Mouse (Mus musculus) thymus, adult 18-20 months (tissue): ENCODE measurements around the gene Fgf9.

Source experiments
- DNase-seq, 2 experiments: peaks; one replicate each; pipeline ENCODE4 v3.0.0; 2022; ENCODE audit warnings: mixed read lengths in 2 of 2

The Fgf9 gene

DNA sequence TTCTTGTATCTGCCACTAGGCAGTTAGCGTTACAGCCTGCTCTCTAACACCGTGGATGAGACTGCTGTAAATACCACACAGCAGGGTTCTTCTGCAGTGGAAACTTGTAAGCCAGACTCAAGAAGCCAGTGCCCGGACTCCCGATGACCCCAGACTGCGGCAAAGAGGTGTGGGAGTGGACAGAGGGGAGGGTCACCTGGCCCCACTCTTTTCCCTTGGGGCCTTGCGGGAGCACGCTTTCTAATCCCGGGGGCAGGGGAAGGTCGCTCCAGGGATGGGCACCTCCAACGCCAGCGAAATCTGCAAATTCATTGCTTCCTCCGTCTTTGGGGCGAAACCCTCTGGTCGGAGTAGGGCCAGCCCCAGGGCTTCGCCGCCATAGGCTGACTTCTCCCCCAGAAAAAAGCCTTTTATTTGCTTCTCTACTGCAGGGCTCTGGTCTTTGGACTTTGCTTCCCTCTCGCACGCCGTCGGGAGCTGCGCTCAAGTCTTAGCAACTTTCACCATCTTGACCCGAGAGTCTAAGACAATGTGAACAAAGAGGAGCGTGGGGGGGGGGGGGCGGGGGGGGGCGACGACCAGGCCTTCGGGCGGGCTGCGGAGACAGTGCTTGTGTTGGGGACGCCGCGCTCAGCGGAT, at the start of gene Fgf9:
Fgf9 (plus strand) TSS at position 67 of the 639 bp plus-strand sequence.
- DNase-seq: no peak

DNA sequence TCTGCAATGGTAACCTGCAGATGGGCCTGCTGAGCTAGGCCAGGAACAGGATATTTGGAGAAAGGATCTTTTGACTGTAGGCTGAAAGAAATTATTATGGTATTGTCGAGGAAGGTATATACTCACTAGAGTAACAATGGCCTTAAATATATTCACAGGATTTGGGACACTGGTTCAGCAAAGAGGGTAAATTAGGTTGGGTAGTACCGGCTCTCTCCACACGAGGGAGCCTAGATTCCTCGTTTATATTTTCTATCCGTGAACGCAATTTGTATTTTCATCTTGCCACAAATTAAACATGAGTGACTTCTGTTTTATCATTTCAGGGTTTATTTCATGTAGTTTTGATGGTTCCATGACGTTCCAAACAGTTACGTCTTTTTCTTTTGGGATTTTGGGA, 35.8 kb upstream of the Fgf9 start:
- DNase-seq: no peak

GRCm38 (mm10) chr14:58036174-58036573, 34.2 kb upstream of the Fgf9 start:
- no peak for DNase-seq

DNA sequence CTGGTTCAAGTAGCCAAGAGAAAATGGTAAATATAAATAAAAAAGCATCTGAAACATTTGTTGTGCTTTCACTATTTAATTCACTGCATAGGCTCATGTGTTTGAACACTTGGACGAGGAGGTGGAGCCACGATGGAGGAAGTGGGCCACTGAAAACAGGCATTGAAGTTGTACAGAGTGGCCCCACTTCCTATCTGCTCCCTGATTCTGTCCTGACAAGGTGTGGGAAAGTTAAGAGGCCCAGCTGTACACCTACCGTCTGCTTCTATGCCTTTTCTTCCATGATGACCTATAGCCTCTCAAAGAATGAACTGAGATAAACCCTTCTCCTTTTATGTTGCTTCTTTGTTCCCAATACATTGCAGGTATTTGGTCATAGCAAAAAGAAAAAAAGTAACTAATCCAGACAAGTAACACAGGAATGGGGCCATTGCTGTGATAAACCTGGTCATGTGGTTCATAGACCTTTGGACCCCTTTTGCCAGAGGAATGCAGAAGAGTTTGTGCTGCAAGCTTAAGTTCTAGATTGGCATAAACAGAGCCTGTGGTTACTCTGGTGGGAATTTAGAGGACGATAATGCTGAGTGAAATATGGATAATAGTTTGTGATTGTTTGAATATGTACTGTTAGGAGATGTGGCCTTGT, 23.6 kb upstream of the Fgf9 start:
- DNase-seq: no peak

DNA sequence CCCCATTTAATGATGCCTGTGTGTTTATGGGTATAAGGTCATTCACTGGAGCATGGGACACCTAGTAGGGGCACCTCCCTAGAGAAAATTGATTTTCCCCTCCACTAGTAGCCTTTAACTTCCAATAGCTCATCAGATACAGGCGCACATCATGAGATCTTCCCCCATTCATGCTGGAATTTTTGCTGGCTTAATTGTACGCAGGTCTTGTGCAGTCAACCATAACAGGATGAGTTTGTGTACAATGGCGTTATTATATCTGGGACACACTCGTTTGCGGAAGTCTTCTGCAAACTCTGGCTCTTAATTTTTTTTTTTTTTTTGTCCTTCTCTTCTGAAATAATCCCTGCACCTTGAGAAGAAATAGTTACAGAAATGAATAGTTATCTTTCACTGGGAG, 19.7 kb upstream of the Fgf9 start:
- no peak for DNase-seq

DNA sequence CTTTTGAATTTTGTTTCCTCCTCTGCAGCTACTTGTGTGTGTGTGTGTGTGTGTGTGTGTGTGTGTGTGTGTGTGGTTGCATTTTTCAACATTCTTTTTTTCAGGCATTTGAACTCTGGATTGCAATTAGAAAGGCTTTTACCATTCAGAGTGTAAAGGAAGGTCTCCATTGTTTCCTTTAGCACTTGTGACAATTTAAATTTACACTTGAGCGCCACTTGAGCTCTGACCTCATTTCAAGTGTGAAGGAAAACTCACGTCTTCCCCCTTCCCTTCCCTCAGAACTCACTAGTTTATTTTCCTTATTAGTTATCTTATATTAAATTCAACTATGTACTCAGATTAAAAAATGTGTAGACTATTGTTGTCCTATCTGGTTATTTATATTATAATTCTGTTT, 2.8 kb upstream of the Fgf9 start:
- no peak for DNase-seq

- no peak for DNase-seq
Observed at GRCm38 (mm10) chr14:58068641-58069040, 1.7 kb upstream of the Fgf9 start.

DNA sequence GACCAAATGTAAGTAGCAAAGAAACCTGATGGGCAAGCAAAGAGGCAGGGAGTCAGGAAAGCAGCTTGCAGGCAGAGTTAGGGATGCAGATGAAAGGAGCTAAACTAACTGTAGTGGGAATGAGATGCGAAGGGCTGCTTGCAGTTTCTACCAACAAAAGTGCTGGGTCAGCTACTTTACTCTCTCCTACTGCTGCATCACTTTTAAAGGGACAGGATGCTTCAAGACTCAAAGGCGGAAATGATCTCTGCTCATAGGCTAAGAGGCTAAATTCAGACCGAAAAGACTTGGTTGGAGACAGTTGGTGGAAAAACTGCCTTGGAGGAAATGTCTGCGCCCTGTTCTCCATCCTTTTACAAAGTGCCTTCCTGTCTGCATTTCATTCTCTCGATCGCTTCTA, 420 bp upstream of the Fgf9 start:
- DNase-seq: no peak

DNA sequence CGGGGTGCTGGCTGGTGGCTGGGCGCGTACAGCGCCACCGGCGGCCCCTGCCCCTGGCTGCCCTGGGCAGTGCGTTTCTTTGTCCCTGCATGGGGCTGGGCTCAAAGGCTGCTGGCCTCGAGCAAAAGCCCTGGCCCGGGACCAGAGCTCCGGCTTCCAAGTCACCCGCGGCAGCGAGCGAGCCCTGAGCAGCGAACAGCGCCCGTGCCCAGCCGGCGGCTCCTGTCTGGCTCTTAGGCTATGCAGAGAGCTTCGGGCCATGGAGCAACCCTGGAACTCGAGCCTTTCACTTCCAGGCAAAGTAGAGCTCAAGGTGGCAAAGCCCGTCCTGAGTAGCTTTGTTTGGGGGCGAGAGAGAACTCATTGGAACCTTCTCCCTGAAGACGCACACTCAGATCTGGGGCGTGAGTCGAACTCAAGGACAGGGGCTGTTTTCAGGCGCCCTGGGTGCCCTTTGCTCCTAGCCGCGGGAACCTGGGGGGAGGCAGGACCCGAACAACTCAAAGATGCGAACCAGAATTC, 834 bp downstream of the Fgf9 start:
- DNase-seq: peak in 1 of 2 experiments; percentile 4

- DNase-seq: peak; percentile 19 to 25
Observed at GRCm38 (mm10) chr14:58071830-58072770, 1.8 kb downstream of the Fgf9 start.

- DNase-seq: no peak
Observed at GRCm38 (mm10) chr14:58072771-58073501, 2.6 kb downstream of the Fgf9 start.

- no peak for DNase-seq
Observed at GRCm38 (mm10) chr14:58073936-58074335, 3.6 kb downstream of the Fgf9 start.

DNA sequence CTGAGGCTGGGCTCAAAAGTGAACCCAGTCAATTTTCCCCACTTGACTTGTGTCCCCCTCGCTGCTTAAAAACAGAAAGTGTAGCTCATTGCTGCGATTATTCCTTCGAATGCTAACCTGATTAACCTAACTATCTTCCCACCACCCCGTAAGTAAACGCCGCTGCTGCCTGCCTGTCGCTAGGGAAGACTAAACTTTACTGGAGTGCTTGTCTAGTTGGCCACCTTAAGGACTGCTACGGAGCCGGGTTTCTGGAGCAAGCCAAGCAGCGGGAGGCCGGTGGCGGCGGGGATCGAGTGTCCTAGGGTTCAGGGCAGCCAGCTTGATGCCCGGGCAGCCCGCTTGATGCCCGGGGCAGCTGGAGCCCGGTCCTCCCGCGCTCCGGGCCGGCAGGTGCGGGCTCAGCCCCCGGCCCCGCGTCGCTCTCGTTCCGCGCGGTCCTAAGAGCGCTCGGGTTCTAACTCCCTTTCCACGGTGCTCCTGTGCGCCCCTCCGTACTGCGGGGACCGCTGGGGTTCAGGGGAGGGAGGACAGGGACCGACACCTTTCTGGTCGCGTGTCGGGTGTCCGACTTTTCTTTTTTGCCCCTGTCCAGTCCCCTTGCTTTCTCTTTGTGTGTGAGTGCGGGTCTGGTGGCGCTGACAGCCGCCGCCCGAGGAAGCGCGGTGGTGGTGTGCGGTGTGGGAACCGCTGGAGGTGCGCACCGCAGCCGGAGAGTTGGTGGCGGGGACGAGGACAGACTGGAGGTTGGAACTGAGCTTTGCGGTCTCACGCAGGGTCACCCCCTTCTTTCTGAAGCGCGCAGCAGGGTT, 4.5 kb downstream of the Fgf9 start:
- no peak for DNase-seq

GRCm38 (mm10) chr14:58075433-58076029, 5.2 kb downstream of the Fgf9 start:
- peak in 1 of 2 experiments; percentile 5 for DNase-seq

- DNase-seq: peak; percentile 24 to 39
Observed at GRCm38 (mm10) chr14:58076030-58076521, 5.7 kb downstream of the Fgf9 start.

DNA sequence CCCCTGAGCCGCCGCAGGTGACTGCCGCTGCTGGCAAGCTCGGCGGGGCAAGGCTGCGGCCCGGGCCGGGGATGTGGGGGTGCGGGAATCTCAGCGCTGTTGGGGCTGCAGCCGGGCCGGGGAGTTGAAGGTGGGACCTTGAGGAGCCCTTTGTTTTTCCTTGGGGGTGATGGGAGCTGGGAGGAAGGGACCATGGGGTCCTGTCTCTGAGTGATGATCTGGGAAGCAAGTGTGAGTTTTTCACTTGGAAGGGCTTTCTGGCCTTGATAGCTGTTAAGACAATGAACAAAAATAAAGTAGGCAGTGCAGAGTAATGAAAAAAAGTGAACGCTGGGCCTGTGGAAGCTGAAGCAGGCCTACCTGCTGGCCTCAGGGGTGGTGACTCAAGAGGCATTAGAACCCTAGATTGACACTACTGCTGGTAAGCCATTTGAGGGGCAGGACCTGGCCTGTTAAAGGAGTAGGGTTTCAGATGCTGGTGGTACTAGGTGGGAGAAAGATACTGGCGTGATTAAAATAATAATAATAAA, 6.4 kb downstream of the Fgf9 start:
- DNase-seq: no peak

- no peak for DNase-seq
Observed at GRCm38 (mm10) chr14:58079471-58079870, 9.1 kb downstream of the Fgf9 start.

DNA sequence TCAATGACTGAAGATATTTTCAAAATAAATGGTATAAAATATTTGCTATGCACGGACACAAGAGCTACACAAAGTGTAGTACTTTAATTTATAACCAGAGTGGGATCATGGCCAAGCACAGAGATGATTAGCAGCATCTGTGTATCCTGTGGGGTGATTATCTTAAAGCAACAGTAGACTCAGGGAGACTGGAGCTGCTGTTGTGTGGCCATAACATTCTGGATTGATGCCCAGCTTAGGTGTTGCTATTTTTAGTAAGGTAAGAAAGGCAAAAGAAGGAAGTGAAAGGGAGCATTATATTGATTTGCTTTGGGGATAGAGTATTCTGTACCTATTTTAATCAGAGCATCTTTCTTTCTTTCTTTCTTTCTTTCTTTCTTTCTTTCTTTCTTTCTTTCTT, 11.6 kb downstream of the Fgf9 start:
- DNase-seq: no peak

- DNase-seq: no peak
Observed at GRCm38 (mm10) chr14:58084240-58084639, 13.9 kb downstream of the Fgf9 start.

DNA sequence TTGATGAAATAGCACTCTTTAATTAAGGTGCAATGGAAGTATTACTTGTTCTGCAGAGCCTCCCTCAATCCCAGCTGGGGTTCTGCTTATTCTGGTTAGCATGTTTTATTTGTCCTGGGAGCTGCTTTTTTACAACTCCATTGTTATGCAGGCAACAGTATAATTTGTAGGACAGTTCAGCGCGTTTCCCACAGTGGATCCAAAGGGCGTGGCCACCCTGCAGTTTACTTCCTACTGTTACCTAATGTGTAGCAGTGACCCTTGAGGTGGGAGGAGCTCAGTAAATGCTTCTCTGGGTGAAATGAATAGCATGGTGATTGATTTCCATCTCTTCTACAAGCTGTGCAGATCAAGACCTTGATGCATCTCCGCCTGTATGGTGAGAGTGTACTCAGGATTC, 17.0 kb downstream of the Fgf9 start:
- DNase-seq: no peak

GRCm38 (mm10) chr14:58089486-58089885, 19.1 kb downstream of the Fgf9 start:
- no peak for DNase-seq
